Mouse (Mus musculus): ENCODE measurements around the gene Adm. TPM values are rescaled to one million over a fixed set of nuclear protein-coding genes. Genes with fewer than 3 reads are reported as not detected.
"Not testable (repeated sequence)": the region's sequence is repeated elsewhere in the genome, so short reads cannot be mapped to it uniquely, and the experiment has no call there.

The Adm gene
- polyA plus RNA-seq (2011; ENCODE audit: insufficient read depth, insufficient read length, low replicate concordance, missing spikeins), result not detected in 2 replicates

- 3% methylated on average over 30 of the region's 30 CpGs for WGBS
- Histone ChIP-seq H3K4me1 (ENCODE audit: control insufficient read depth, insufficient read depth, low read length) (no peaks in the 10 kb centered on the region), H3K4me3 (replicated peaks; ENCODE audit: control insufficient read depth, low read depth, low read length) (peak within 1 kb of the TSS; percentile 24), H3K27ac (ENCODE audit: control insufficient read depth, insufficient read depth, low read depth, low read length, poor library complexity) (no peak within 1 kb of the TSS)
- no peak for TF ChIP-seq CTCF (IDR thresholded peaks at IDR 0.05; ENCODE audit: control insufficient read depth, insufficient read depth, low read length)
- no peak for TF ChIP-seq POLR2A (IDR thresholded peaks at IDR 0.05; ENCODE audit: borderline replicate concordance, control insufficient read depth, low read depth, low read length)
These were observed at the start of gene Adm for GRCm38 (mm10) chr7:110627486-110628272. Gene Adm, plus strand, starts transcription at chr7:110627661.

- Histone ChIP-seq H3K27ac (ENCODE audit: control insufficient read depth, insufficient read depth, low read depth, low read length, poor library complexity) (no peak overlapping the region), H3K4me3 (replicated peaks; ENCODE audit: control insufficient read depth, low read depth, low read length) (no peak overlapping the region), H3K4me1 (ENCODE audit: control insufficient read depth, insufficient read depth, low read length) (no peaks in the 10 kb centered on the region)
- WGBS, result 87% methylated on average over 3 of the region's 3 CpGs
- TF ChIP-seq POLR2A (IDR thresholded peaks at IDR 0.05; ENCODE audit: borderline replicate concordance, control insufficient read depth, low read depth, low read length), result no peak
- no peak for TF ChIP-seq CTCF (IDR thresholded peaks at IDR 0.05; ENCODE audit: control insufficient read depth, insufficient read depth, low read length)
These were observed 43.8 kb upstream of the Adm start for GRCm38 (mm10) chr7:110583705-110584104.

- 68% methylated on average over 2 of the region's 2 CpGs for WGBS
- Histone ChIP-seq H3K4me1 (ENCODE audit: control insufficient read depth, insufficient read depth, low read length) (no peaks in the 10 kb centered on the region), H3K4me3 (replicated peaks; ENCODE audit: control insufficient read depth, low read depth, low read length) (no peak overlapping the region), H3K27ac (ENCODE audit: control insufficient read depth, insufficient read depth, low read depth, low read length, poor library complexity) (no peak overlapping the region)
- TF ChIP-seq CTCF (IDR thresholded peaks at IDR 0.05; ENCODE audit: control insufficient read depth, insufficient read depth, low read length), result no peak
- no peak for TF ChIP-seq POLR2A (IDR thresholded peaks at IDR 0.05; ENCODE audit: borderline replicate concordance, control insufficient read depth, low read depth, low read length)
These were observed 43.3 kb upstream of the Adm start for GRCm38 (mm10) chr7:110584159-110584558.

GRCm38 (mm10) chr7:110585250-110585649, 42.2 kb upstream of the Adm start:
- Histone ChIP-seq H3K4me1 (ENCODE audit: control insufficient read depth, insufficient read depth, low read length) (no peaks in the 10 kb centered on the region), H3K4me3 (replicated peaks; ENCODE audit: control insufficient read depth, low read depth, low read length) (no peak overlapping the region), H3K27ac (ENCODE audit: control insufficient read depth, insufficient read depth, low read depth, low read length, poor library complexity) (no peak overlapping the region)
- no peak for TF ChIP-seq CTCF (IDR thresholded peaks at IDR 0.05; ENCODE audit: control insufficient read depth, insufficient read depth, low read length)
- WGBS, result 55% methylated on average over 2 of the region's 2 CpGs

GRCm38 (mm10) chr7:110587721-110588120, 39.7 kb upstream of the Adm start:
- 48% methylated on average over 1 of the region's 1 CpGs for WGBS
- no peaks in the 10 kb centered on the region for H3K4me1 ChIP-seq (ENCODE audit: control insufficient read depth, insufficient read depth, low read length)
- H3K4me3 ChIP-seq (replicated peaks; ENCODE audit: control insufficient read depth, low read depth, low read length), result no peak overlapping the region
- TF ChIP-seq POLR2A (IDR thresholded peaks at IDR 0.05; ENCODE audit: borderline replicate concordance, control insufficient read depth, low read depth, low read length) (no peak), CTCF (IDR thresholded peaks at IDR 0.05; ENCODE audit: control insufficient read depth, insufficient read depth, low read length) (no peak)
- no peak overlapping the region for H3K27ac ChIP-seq (ENCODE audit: control insufficient read depth, insufficient read depth, low read depth, low read length, poor library complexity)

GRCm38 (mm10) chr7:110593991-110594390, 33.5 kb upstream of the Adm start:
- H3K4me1 ChIP-seq (ENCODE audit: control insufficient read depth, insufficient read depth, low read length); H3K4me3 ChIP-seq (replicated peaks; ENCODE audit: control insufficient read depth, low read depth, low read length); H3K27ac ChIP-seq (ENCODE audit: control insufficient read depth, insufficient read depth, low read depth, low read length, poor library complexity): not testable (repeated sequence)
- 84% methylated on average over 3 of the region's 3 CpGs for WGBS

- 87% methylated on average over 1 of the region's 1 CpGs for WGBS
- no peaks in the 10 kb centered on the region for H3K4me1 ChIP-seq (ENCODE audit: control insufficient read depth, insufficient read depth, low read length)
- TF ChIP-seq CTCF (IDR thresholded peaks at IDR 0.05; ENCODE audit: control insufficient read depth, insufficient read depth, low read length) (no peak), POLR2A (IDR thresholded peaks at IDR 0.05; ENCODE audit: borderline replicate concordance, control insufficient read depth, low read depth, low read length) (no peak)
- H3K27ac ChIP-seq (ENCODE audit: control insufficient read depth, insufficient read depth, low read depth, low read length, poor library complexity), result no peak overlapping the region
- H3K4me3 ChIP-seq (replicated peaks; ENCODE audit: control insufficient read depth, low read depth, low read length), result no peak overlapping the region
These were observed 30.3 kb upstream of the Adm start for GRCm38 (mm10) chr7:110597141-110597540.

- H3K4me1 ChIP-seq (ENCODE audit: control insufficient read depth, insufficient read depth, low read length), result no peaks in the 10 kb centered on the region
- H3K4me3 ChIP-seq (replicated peaks; ENCODE audit: control insufficient read depth, low read depth, low read length), result no peak overlapping the region
- H3K27ac ChIP-seq (ENCODE audit: control insufficient read depth, insufficient read depth, low read depth, low read length, poor library complexity), result no peak overlapping the region
- 73% methylated on average over 4 of the region's 4 CpGs for WGBS
- TF ChIP-seq CTCF (IDR thresholded peaks at IDR 0.05; ENCODE audit: control insufficient read depth, insufficient read depth, low read length) (no peak), POLR2A (IDR thresholded peaks at IDR 0.05; ENCODE audit: borderline replicate concordance, control insufficient read depth, low read depth, low read length) (no peak)
These were observed 22.0 kb upstream of the Adm start for GRCm38 (mm10) chr7:110605476-110605875.

- H3K4me3 ChIP-seq (replicated peaks; ENCODE audit: control insufficient read depth, low read depth, low read length), result no peak overlapping the region
- no peak overlapping the region for H3K27ac ChIP-seq (ENCODE audit: control insufficient read depth, insufficient read depth, low read depth, low read length, poor library complexity)
- H3K4me1 ChIP-seq (ENCODE audit: control insufficient read depth, insufficient read depth, low read length), result no peaks in the 10 kb centered on the region
- TF ChIP-seq CTCF (IDR thresholded peaks at IDR 0.05; ENCODE audit: control insufficient read depth, insufficient read depth, low read length), result no peak
- TF ChIP-seq POLR2A (IDR thresholded peaks at IDR 0.05; ENCODE audit: borderline replicate concordance, control insufficient read depth, low read depth, low read length), result no peak
- 84% methylated on average over 1 of the region's 1 CpGs for WGBS
These were observed 20.6 kb upstream of the Adm start for GRCm38 (mm10) chr7:110606906-110607305.
